Mouse (Mus musculus) bone marrow macrophage, adult 2 months (primary cell): Measurements from ENCODE around the gene Ylpm1.

Experiments
- CTCF ChIP-seq: IDR thresholded peaks from 2 replicates; pipeline ENCODE4 v1.5.1; 2012; ENCODE audit warnings: low read depth, mild to moderate bottlenecking, low read length, moderate library complexity
- POLR2A ChIP-seq: IDR thresholded peaks from 2 replicates; pipeline ENCODE4 v1.6.1; 2012; ENCODE audit warnings: mild to moderate bottlenecking, low read depth, low read length, borderline replicate concordance

GRCm38 (mm10) chr12:85106292-85106691, 110.2 kb downstream of the Ylpm1 start:
- no peak for TF ChIP-seq CTCF
- no peak for TF ChIP-seq POLR2A
